Mouse (Mus musculus) urinary bladder, postnatal 14 days (tissue): Measurements from ENCODE around the gene Col6a3.

Experiments
- DNase-seq: peaks from one replicate; pipeline ENCODE4 v3.0.0; 2021; ENCODE audit warnings: low spot score

The Col6a3 gene

GRCm38 (mm10) chr1:90797276-90797891 lies 46.4 kb downstream of the Col6a3 start:
- no peak for DNase-seq

- no peak for DNase-seq
These were observed 50.4 kb downstream of the Col6a3 start for GRCm38 (mm10) chr1:90793368-90793767.

GRCm38 (mm10) chr1:90790925-90791324 lies 52.8 kb downstream of the Col6a3 start:
- no peak for DNase-seq

GRCm38 (mm10) chr1:90789506-90789905 lies 54.3 kb downstream of the Col6a3 start:
- no peak for DNase-seq

GRCm38 (mm10) chr1:90780446-90780845 lies 63.3 kb downstream of the Col6a3 start:
- DNase-seq: no peak

DNA sequence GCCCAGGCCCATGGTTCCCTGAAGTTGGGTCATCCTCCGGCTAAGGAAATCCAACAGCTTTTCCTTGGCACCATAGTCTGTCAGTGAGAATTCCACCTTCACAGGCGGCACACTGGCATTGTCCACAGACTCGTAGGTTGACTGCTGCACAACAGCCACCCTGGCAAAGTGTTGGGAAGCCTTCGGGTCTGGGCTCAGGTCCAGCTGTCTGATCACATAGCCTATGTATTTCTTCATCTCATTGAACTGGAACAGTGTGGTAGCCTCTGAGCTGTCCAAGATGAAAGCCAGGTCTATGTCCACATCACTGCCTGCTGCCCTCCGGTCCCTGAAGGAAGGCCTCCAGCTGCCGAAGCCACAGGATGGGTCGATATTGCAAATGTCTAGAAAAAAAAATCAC lies 64.7 kb downstream of the Col6a3 start:
- no peak for DNase-seq

GRCm38 (mm10) chr1:90775477-90776241 lies 68.1 kb downstream of the Col6a3 start:
- DNase-seq: peak; percentile 31

- DNase-seq: no peak
These were observed 72.6 kb downstream of the Col6a3 start for GRCm38 (mm10) chr1:90771172-90771571.

- no peak for DNase-seq
These were observed 73.7 kb downstream of the Col6a3 start for GRCm38 (mm10) chr1:90770027-90770426.

- DNase-seq: no peak
These were observed 74.5 kb downstream of the Col6a3 start for GRCm38 (mm10) chr1:90769301-90769700.

DNA sequence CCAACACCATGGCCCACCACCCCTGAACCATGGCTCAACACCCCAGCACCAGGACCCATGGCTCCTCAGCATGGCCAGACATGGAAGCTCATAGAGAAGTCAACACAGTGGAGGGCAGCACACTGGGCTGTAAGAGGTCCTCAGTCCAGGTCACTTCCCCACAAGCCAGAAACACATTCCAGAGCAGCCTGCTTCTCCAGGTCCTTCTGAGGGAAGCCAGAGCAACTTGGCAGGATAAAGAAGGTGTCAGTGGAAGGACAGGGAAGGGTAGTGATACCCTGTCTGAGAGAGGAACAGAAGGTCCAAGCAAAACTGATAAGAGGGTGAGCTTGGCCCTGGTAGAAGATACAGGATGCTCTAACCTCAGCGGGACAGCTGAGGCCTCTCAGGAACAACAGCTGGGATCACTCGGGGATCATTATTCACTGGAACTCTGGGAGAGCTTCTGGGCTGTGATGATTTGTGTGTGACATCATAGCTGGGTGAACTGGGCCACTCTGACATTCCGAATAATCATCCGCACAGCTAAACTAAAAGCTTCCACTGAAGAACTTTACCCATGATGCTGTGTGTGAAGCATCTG lies 85.6 kb downstream of the Col6a3 start:
- no peak for DNase-seq

DNA sequence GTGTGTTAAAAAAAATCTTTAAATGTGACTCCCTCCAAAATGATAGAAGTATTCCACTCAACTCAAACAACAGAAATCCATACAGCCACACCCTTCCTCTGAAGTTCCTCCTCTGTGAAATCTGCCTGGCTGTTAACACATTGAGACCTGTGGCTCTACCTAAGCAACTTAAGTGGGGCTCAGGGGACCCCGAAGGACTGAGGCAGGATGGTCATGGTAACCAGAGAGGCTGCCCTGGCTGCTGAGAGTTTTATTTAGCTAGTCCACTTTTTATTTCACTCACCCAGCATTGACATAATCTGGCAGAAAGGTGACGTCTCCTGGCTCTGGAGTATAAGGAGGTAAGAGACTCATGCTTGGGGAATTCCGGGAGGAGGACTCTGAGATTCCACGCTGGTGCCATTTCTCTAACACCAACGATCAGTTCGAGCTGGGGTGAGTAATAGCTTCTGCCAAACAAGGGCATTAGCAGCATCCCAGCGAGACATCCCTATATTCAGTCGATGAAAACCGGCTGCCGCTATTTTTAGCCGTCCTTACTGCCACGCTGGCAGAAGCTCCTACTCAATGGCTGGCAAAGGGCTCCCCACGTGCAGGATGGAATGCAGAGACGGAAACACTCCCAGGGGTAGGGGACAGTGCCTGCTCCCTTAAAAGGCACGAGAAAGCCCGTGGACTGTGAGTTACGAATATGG lies 89.8 kb downstream of the Col6a3 start:
- peak; percentile 51 for DNase-seq

- DNase-seq: no peak
These were observed 92.5 kb downstream of the Col6a3 start for GRCm38 (mm10) chr1:90751221-90751620.

- DNase-seq: peak; percentile 35
These were observed 93.6 kb downstream of the Col6a3 start for GRCm38 (mm10) chr1:90750169-90750568.

DNA sequence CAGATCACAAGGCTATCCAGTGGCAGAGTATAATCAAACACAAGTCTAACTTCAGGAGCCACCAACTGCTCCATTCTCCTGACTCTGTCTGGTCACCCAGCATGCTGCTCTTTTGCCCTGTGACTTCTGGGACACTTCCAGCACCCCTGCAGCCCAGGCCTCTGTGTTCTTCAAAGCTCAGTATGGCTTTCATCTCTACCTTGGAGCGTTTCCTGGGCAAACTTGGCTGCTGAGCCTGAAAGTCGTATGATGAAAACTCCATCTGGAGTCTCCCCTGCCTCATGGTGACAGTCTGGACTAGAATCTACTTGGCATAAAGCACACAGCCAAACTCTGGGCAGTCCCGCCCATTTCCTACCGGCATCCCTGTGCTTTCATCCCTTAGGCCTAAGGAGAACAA lies 95.2 kb downstream of the Col6a3 start:
- DNase-seq: no peak

- DNase-seq: peak; percentile 64
These were observed 99.8 kb downstream of the Col6a3 start for GRCm38 (mm10) chr1:90743941-90744386.

GRCm38 (mm10) chr1:90743445-90743844 lies 100.3 kb downstream of the Col6a3 start:
- DNase-seq: no peak

DNA sequence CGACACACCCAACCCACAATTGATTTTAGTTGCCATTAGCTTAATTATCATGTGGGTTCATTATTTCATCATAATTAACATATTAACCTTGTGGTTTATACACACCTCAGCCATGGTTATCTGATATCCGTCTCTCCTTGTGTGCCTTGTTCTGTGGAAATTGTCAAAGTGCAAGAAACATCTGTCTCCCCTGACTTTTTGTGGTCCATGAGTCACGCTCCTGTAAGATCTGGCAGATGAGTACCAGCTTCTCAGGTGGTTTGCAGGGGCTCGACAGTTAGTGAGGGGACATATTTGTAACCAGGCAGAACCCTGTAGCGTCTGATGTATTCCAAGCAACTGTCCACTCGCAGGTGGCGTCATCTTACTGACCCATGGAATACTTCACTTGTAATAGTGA lies 101.1 kb downstream of the Col6a3 start:
- DNase-seq: no peak

- no peak for DNase-seq
These were observed 103.3 kb downstream of the Col6a3 start for GRCm38 (mm10) chr1:90740216-90741170.

GRCm38 (mm10) chr1:90738913-90739312 lies 104.9 kb downstream of the Col6a3 start:
- no peak for DNase-seq

GRCm38 (mm10) chr1:90729466-90729865 lies 114.3 kb downstream of the Col6a3 start:
- no peak for DNase-seq
